Mouse (Mus musculus) G1E (cell line): ENCODE results near the gene Rere. TPM values are rescaled to one million over a fixed set of nuclear protein-coding genes. Genes with fewer than 3 reads are reported as not detected.

Source experiments
- ATAC-seq: 2 replicates; pipeline ENCODE4 v1.8.0; 2016; ENCODE audit warnings: mild to moderate bottlenecking; ENCODE audit not compliant: insufficient number of reproducible peaks, poor library complexity, low FRiP score, severe bottlenecking; ENCODE audit errors: extremely low read depth
- DNase-seq: peaks from one replicate; pipeline ENCODE4 v3.0.0; 2012; ENCODE audit warnings: low spot score
- H3K27me3 ChIP-seq: 2 replicates; pipeline ENCODE4 v1.6.1; 2012; ENCODE audit warnings: mild to moderate bottlenecking, low read length, inconsistent platforms; ENCODE audit not compliant: insufficient read depth
- H3K36me3 ChIP-seq: replicated peaks from 2 replicates; pipeline ENCODE3; 2012; ENCODE audit warnings: mild to moderate bottlenecking, inconsistent platforms
- H3K4me1 ChIP-seq: 2 replicates; pipeline ENCODE4 v1.6.1; 2012; ENCODE audit warnings: low read depth, low read length, inconsistent platforms, mixed read lengths; ENCODE audit not compliant: insufficient read depth
- H3K4me3 ChIP-seq: 2 replicates; pipeline ENCODE4 v1.5.1; 2012; ENCODE audit warnings: low read depth, mild to moderate bottlenecking, inconsistent platforms, low read length, moderate library complexity, mixed read lengths
- H3K9me3 ChIP-seq: replicated peaks from 2 replicates; pipeline ENCODE4 v1.6.1; 2012; ENCODE audit warnings: inconsistent platforms
- CTCF ChIP-seq: IDR thresholded peaks from 2 replicates; pipeline ENCODE4 v1.5.1; 2012; ENCODE audit warnings: low read depth, low read length, inconsistent platforms, mixed read lengths
- GATA1 ChIP-seq: IDR thresholded peaks from 2 replicates; pipeline ENCODE4 v1.6.1; 2012; ENCODE audit warnings: borderline replicate concordance, low read length, inconsistent platforms, mixed read lengths
- GATA2 ChIP-seq: IDR thresholded peaks from 2 replicates; pipeline ENCODE4 v1.6.1; 2012; ENCODE audit warnings: low read depth, low read length, inconsistent platforms, borderline replicate concordance
- POLR2AphosphoS5 ChIP-seq: IDR thresholded peaks from 2 replicates; pipeline ENCODE4 v1.6.1; 2012; ENCODE audit warnings: low read depth, low read length, inconsistent platforms; ENCODE audit not compliant: insufficient replicate concordance
- TAL1 ChIP-seq: conservative IDR thresholded peaks from 2 replicates; pipeline ENCODE4 v1.6.1; 2012; ENCODE audit warnings: low read depth, low read length, inconsistent platforms, mixed read lengths
- polyA plus RNA-seq: library from polyadenylated mRNA; stranded (reverse); fragments of >175 nt; gene quantifications from 2 replicates; pipeline ENCODE4 v1.2.3, GENCODE M21; 2012
- total RNA-seq, 2 experiments: library from RNA; stranded (forward) in 1 of 2; stranded (reverse) in 1 of 2; fragments of 200-1000 nt in 1 of 2; fragments of >200 nt in 1 of 2; fragmentation: Nextera tagmentation in 1 of 2; gene quantifications; 2 replicates each; pipeline ENCODE4 v1.2.3; 2014 to 2017

Rere gene
- total and polyA plus RNA-seq, 3 experiments = 17.4 to 329 (median 154) TPM

DNA sequence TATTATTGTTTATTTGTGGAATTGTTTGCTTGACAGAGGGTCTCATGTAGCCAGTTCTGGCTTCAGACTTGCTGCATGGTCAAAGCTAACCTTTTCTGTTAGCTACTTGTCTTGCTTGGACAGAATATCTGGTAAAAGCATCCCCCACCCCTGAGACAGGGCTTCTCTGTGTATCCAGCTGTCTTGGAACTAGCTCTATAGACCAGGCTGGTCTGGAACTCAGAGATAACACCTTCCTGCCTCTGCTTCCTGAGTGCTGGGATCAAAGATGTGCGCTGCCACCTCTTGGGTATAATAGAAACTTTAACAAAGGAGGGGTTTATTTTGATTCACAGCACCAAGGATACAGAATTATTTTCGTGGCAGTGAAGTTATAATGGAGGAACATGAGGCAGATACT, 304.4 kb downstream of the Rere start:
- Histone ChIP-seq H3K36me3 (peaks cover 54% of the 10 kb centered on the region), H3K4me3 (no peak overlapping the region), H3K27me3 (no peaks in the 10 kb centered on the region), H3K9me3 (no peaks in the 10 kb centered on the region), H3K4me1 (peaks cover 91% of the 10 kb centered on the region)
- DNase-seq (no peak), ATAC-seq (peak; percentile 48; the same call in 1 of the 2 replicates)
- TF ChIP-seq POLR2AphosphoS5 (no peak), GATA2 (no peak), TAL1 (0 out of 2 replicates have a peak, but pooled peaks have one; percentile 44), CTCF (no peak), GATA1 (no peak)

- Histone ChIP-seq H3K4me1 (peaks cover 92% of the 10 kb centered on the region), H3K9me3 (no peaks in the 10 kb centered on the region), H3K36me3 (peaks cover 54% of the 10 kb centered on the region), H3K27me3 (no peaks in the 10 kb centered on the region), H3K4me3 (no peak overlapping the region)
- DNase-seq = no peak
- no peak for ATAC-seq
- TF ChIP-seq TAL1 (no peak), POLR2AphosphoS5 (no peak), GATA2 (no peak), GATA1 (no peak), CTCF (no peak)
Observed at GRCm38 (mm10) chr4:150586275-150586674, 304.8 kb downstream of the Rere start.

DNA sequence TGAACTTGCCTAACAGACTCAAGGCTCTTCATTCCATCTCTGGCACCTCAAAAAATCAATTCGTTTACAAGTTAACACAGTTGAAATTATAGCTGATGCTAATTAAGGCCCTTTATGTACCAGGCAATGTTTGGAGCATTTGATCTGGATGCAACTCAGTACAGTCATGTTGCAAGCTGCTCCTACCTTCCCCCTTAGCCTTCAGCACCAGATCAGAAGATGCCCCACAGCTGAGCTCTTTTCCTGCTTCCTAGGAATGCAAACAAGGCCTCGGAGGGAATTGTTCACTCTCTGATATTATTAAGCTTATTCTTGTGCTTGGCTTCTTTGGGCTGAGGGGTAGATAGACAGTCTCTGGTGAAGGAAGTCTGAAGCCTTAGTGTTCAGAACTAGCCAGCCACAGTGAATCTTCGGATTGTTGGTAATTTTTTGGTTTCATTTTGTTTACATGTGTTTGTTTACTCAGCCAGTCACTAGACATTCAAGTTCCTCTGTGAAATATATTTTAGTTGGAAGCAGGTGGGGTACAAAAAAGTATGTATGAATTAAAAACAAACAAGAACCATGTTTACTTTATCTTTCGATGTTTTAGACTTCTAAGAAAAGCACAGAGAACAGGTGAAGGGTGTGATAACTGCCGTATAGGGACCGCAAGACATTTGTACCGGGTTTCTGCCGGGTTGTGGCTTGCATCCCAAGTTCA, 306.3 kb downstream of the Rere start:
- TF ChIP-seq GATA2 (no peak), TAL1 (peak; percentile 27; the same call in 1 of the 2 replicates), POLR2AphosphoS5 (no peak), CTCF (no peak), GATA1 (no peak)
- ATAC-seq (0 out of 2 replicates have a peak, but pooled peaks have one; percentile 25), DNase-seq (no peak)
- Histone ChIP-seq H3K9me3 (no peaks in the 10 kb centered on the region), H3K27me3 (no peaks in the 10 kb centered on the region), H3K36me3 (peaks cover 59% of the 10 kb centered on the region), H3K4me3 (peak overlapping the region; percentile 56; the same call in 1 of the 2 replicates), H3K4me1 (peaks cover 94% of the 10 kb centered on the region)

DNA sequence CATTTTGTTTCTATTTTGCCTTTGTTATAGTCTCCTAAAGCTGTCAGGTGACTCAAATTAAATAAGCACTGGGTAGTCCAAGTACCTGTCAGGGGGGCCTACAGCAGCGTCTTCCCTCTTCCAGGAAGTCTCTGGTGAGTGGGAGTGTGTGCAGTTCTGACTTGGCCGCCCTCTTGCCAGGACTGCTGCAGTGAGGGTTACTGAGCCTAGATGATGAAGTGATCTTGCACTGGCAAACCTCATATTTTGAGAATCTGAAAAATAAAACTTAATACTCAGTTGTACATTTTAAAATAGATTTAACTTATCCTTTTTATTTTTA, 306.8 kb downstream of the Rere start:
- peak overlapping the region; percentile 56; the same call in 1 of the 2 replicates for H3K4me3 ChIP-seq
- DNase-seq (no peak), ATAC-seq (peak; percentile 36; the same call in 1 of the 2 replicates)
- peaks cover 94% of the 10 kb centered on the region for H3K4me1 ChIP-seq
- TF ChIP-seq CTCF = no peak
- TF ChIP-seq TAL1 = peak; percentile 3; the same call in 1 of the 2 replicates
- H3K27me3 ChIP-seq = no peaks in the 10 kb centered on the region
- no peaks in the 10 kb centered on the region for H3K9me3 ChIP-seq
- H3K36me3 ChIP-seq = peaks cover 55% of the 10 kb centered on the region

- Histone ChIP-seq H3K36me3 (peaks cover 40% of the 10 kb centered on the region), H3K9me3 (no peaks in the 10 kb centered on the region), H3K4me1 (peaks cover 87% of the 10 kb centered on the region), H3K4me3 (no peak overlapping the region), H3K27me3 (no peaks in the 10 kb centered on the region)
- TF ChIP-seq GATA1 (no peak), GATA2 (no peak), TAL1 (no peak), CTCF (no peak), POLR2AphosphoS5 (no peak)
- ATAC-seq (no peak), DNase-seq (no peak)
Observed at GRCm38 (mm10) chr4:150590621-150591282, 309.3 kb downstream of the Rere start.

- TF ChIP-seq GATA2 = no peak
- no peak for TF ChIP-seq GATA1
- no peak for TF ChIP-seq CTCF
- DNase-seq (no peak), ATAC-seq (no peak)
- H3K27me3 ChIP-seq = no peaks in the 10 kb centered on the region
- peaks cover 42% of the 10 kb centered on the region for H3K36me3 ChIP-seq
- peaks cover 84% of the 10 kb centered on the region for H3K4me1 ChIP-seq
- H3K9me3 ChIP-seq = no peaks in the 10 kb centered on the region
- H3K4me3 ChIP-seq = no peak overlapping the region
Observed at GRCm38 (mm10) chr4:150591602-150592001, 310.2 kb downstream of the Rere start.
